Mouse (Mus musculus): ENCODE results near the gene Rptor. TPM values are rescaled to one million over a fixed set of nuclear protein-coding genes. Genes with fewer than 3 reads are reported as not detected.

The Rptor gene
- total RNA-seq, 2 experiments from 2014 or later = 62.9 to 67.5 TPM

- DNase-seq (ENCODE audit: low spot score in 2 of 2) = no peak
- intact Hi-C loops (cut with DNase I) = no loop called here
Measured at GRCm38 (mm10) chr11:119718115-119718514, 115.4 kb downstream of the Rptor start.

DNA sequence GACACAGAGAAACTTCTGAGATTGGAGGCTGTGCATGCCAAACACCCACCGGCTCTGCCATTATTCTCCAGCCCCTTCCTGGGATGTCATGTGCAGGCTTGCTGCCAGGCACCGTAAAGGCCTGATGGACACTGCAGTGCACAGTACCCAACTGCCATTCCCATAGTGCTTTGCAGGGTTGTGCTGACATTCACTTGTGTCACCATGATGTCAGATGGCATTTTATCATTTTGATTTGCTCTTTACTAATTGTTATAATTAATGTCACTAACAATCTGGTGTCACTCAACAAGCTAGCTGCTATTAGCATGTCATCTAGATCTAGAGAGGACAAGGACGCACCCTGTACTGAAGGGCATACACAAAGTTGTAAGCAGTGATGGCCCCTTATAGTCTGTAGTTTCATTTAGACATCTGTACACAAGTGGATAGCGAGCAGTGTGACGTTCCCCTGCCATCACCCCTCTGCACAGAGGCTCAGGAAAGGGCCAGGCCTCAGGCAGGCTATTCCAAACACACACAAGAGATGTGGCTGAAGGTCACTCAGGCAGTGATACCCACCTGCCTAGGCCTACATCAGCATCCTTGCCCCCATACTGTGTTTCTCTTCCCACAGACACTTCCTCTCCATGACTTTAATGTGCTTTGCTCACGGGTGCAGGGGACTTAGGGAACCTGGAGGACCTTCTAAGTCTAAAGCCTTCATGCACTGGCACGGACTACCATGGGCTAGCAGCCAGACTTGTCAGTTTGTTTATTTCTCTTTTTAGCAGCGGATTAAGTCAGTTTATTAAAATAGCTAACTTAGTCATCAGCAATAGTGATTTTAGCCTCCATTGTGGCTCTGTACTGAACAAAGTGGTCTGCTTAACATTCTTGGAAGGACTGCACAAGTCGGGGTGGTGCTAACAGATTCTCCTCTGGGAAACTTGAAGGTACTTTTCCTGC lies 117.7 kb downstream of the Rptor start:
- intact Hi-C loops (cut with DNase I) = no loop called here
- no peak for DNase-seq (ENCODE audit: low spot score in 2 of 2)

GRCm38 (mm10) chr11:119724709-119725108 lies 122.0 kb downstream of the Rptor start:
- DNase-seq (ENCODE audit: low spot score in 2 of 2) = no peak
- intact Hi-C loops (cut with DNase I) = no loop called here

GRCm38 (mm10) chr11:119731382-119731781 lies 128.7 kb downstream of the Rptor start:
- intact Hi-C loops (cut with DNase I) = no loop called here
- no peak for DNase-seq (ENCODE audit: low spot score in 2 of 2)

DNA sequence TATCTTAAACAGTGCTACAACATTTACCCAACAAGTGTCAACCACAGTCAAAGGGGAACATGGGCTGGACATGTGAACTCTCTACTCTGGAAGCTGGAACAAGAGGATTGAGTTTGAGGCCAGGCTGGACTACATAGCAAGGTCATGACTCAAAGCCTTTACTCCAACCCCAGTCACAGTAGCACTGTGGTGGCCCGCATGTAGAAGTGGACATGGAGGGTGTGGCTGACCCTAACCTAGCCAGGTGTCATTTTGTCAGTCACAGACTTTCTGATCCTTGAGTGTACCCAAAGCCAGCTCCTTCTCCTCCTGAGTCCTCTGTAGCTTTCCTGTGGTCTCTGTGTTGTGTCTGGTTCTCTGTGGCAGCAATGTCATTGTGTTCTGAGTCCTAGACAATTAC lies 129.7 kb downstream of the Rptor start:
- no peak for DNase-seq (ENCODE audit: low spot score in 2 of 2)
- intact Hi-C loops (cut with DNase I) = no loop called here

DNA sequence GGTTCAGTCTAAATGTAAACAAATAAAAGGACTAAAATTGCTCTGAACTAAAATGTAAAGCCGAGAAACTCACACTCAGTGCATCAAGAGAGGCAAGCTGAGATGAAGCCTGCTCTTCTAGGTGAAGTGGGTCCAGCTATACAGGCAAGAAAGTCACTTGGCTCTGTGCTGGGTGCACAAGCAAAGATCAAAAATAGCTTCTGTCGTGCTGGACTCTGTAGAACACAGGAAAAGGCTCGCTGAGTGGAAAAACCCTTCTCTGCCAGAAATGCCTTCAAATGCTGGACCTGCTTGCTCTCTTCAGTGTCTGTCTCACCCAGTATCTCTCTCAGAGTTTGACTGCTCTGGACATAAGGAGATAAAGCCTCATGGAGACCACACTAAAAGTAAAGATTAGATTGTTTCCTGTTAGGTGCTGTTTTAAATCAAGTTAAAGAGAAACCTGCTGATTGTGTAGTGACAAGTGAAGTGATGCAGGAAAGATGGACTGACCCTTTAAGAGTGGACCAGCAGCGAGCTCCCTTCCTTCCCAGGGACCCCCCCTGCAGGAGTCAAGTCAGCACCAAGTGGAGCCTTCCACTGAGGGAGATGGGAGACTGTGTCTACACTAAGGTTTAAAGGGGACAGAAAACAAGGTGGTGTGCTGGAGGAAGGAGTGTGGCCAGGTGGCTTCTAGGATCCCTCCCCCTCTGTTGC lies 130.4 kb downstream of the Rptor start:
- DNase-seq (ENCODE audit: low spot score in 2 of 2) = no peak
- intact Hi-C loops (cut with DNase I) = no loop called here

DNA sequence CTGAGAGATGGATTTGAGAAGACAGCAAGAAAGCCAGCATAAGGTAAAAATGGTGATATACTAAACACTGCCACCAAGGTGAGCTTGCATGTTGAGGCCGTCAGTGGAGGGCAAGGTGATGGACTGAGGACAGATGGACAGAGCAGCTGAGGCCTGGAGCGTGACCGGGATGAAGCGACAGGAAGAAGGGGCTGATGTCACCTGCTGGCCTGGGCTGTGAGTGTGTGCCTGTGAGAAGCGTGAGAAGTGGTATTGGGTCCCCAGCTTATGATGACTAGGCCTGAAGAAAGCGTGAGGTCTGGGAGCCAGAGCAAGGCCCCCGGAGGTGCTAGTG lies 130.9 kb downstream of the Rptor start:
- intact Hi-C loops (cut with DNase I) = no loop called here
- DNase-seq (ENCODE audit: low spot score in 2 of 2) = no peak

DNA sequence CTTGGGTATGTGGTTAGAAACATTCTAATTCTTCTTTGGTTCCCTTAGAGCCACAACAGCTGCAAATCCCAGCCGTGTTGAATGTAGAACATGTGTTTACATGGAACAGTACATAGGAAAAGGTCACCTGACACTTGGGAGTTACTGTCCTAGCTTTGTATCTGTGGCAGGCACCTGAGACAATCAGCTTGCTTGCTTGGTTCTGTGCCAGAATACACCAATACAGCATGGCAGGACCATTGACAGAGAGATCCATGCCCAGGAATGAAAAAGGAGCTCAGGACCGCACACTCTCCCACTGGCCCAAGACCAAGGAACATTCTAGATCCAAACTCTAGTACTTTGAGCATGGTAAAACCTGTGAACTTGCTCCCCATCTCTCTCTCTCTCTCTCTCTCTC lies 132.4 kb downstream of the Rptor start:
- intact Hi-C loops (cut with DNase I) = no loop called here
- no peak for DNase-seq (ENCODE audit: low spot score in 2 of 2)

- intact Hi-C loops (cut with DNase I) = no loop called here
- DNase-seq (ENCODE audit: low spot score in 2 of 2) = peak; percentile 17 to 35
Measured at GRCm38 (mm10) chr11:119738990-119739846, 136.5 kb downstream of the Rptor start.

DNA sequence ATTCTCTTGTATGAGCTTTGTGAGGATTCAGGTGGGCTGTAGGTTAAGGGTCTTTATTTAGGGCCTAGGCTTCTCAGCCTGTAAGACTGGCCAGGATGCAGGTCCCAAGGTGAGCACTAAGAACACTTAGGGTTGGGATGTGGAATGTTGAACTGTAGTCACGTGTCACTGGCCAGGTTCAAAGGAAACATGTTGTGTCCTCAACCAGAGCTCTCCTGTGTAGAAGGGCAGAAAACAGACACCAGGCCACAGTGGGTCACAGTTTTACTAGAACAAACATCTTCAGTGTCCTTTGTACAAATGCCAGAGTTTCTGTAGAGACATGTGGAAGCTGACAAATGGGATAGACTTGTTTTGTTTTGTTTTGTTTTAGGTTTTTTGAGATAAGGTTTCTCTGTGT lies 138.7 kb downstream of the Rptor start:
- DNase-seq (ENCODE audit: low spot score in 2 of 2) = no peak
- intact Hi-C loops (cut with DNase I) = no loop called here

- intact Hi-C loops (cut with DNase I) = no loop called here
Measured at GRCm38 (mm10) chr11:119744436-119744835, 141.7 kb downstream of the Rptor start.

DNA sequence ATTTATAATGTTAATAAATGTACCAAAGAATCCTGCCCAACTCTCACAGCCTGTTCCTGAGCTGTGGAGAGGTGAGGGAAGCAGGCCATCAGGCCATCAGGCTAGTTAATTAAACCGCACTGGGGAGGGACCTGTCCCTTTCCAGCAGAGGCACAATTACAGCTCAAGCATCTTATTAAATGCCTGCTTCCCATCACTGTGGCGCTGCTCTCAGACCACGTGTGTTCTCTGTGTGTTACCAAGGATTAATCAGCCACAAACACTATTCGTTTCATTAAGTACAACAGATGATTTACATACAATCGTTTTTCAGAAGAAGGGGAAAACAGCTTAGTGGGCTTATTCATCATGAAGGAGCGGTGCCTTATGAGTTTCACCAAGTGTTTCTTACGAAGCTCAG lies 142.6 kb downstream of the Rptor start:
- intact Hi-C loops (cut with DNase I) = no loop called here

More at GRCm38 (mm10) chr11:119744436-119744835, 141.7 kb downstream of the Rptor start:
- no peak for DNase-seq (ENCODE audit: low spot score in 2 of 2)

DNA sequence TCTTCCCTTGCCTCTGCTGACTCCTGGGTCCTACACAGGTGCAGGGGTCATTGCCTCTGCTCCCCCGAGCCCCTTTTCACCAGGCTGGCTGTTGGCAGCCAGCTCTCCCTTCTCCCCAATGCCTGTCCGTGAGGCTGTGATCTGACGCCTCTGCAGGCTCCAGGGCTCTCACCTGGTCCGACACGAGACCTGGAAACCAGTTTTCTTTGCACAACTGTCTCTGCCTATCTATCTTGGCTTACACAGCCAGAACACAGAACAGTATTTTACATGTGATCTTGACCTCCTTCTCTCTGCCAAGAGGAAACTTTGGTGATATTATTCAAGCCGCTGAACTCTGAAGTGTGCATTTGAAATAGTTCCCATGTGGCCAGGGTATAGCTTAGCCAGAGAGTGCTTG lies 151.8 kb downstream of the Rptor start:
- intact Hi-C loops (cut with DNase I) = no loop called here
- no peak for DNase-seq (ENCODE audit: low spot score in 2 of 2)

More for the DNA sequence above, 142.6 kb downstream of the Rptor start:
- DNase-seq (ENCODE audit: low spot score in 2 of 2) = no peak

DNA sequence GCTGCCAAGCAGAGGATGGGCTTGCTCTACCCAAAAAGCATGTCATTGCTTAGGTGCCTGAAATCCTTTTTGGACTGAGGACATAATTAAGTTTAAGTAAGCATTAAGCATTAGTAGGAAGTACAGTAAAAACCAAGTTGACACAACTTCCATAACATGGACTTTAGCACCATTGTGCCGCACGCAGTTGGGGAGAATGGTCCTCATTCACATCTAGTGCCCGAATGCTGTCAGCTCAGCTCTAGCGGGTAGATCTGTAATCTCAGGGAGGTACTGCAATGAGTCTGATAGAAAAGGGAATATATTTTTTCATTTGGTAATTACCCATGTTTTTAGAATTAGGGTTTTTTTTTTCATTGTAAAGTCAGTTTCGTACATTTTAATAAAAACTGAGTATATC lies 155.5 kb downstream of the Rptor start:
- intact Hi-C loops (cut with DNase I) = no loop called here
- DNase-seq (ENCODE audit: low spot score in 2 of 2) = no peak

GRCm38 (mm10) chr11:119758705-119759327 lies 156.1 kb downstream of the Rptor start:
- intact Hi-C loops (cut with DNase I) = no loop called here
- DNase-seq (ENCODE audit: low spot score in 2 of 2) = no peak

DNA sequence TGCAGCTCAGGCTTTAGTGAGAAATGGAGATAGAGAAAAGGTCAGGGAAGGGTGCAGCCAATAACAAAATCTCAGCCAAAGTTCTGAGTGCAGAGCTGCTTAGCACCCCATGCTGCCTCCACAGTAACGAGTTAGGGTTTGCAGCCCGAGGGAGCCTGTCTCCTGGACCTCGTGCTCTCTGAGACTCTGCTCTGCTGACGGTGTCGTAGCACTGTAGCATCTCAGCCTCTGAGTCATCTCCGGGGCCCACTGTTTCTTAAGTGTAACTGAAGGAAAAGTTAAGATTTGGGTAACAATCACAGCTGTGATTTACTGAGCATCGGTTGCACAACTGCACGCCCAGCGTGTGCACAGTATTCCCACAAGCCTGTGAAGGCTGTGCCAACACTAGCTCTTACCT lies 160.2 kb downstream of the Rptor start:
- intact Hi-C loops (cut with DNase I) = no loop called here
- DNase-seq (ENCODE audit: low spot score in 2 of 2) = no peak

- intact Hi-C loops (cut with DNase I) = no loop called here
- DNase-seq (ENCODE audit: low spot score in 2 of 2) = no peak
Measured at GRCm38 (mm10) chr11:119766023-119766422, 163.3 kb downstream of the Rptor start.

GRCm38 (mm10) chr11:119766782-119767459 lies 164.2 kb downstream of the Rptor start:
- no peak for DNase-seq (ENCODE audit: low spot score in 2 of 2)
- intact Hi-C loops (cut with DNase I) = no loop called here

DNA sequence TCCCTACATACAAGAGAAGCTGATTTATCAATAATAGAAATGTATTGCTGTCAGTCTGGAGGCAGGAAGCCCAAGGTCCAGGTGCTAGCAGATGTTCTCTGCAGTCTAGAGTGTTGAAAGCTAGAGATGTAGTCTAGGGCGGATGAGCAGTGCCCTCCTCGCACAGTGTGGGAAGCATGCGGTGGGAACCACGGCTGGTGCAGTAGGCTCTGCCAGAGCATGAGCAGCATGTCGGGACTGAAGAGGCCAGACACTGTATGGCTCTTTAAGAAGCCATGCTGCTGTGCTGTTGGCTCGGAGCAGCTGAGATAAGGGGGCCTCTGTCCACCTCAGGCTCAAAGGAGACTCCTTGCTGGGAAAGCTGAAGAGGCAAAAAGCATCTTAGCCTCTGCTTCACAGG lies 164.8 kb downstream of the Rptor start:
- intact Hi-C loops (cut with DNase I) = no loop called here
- DNase-seq (ENCODE audit: low spot score in 2 of 2) = no peak

Measured in left cerebral cortex, postnatal 36 days (tissue).